Mouse (Mus musculus): ENCODE results near the gene Ubqln5. TPM values are rescaled to one million over a fixed set of nuclear protein-coding genes. Genes with fewer than 3 reads are reported as not detected.

Gene Ubqln5
- polyA plus RNA-seq, 1 experiment from 2014 or later, result not detected

DNA sequence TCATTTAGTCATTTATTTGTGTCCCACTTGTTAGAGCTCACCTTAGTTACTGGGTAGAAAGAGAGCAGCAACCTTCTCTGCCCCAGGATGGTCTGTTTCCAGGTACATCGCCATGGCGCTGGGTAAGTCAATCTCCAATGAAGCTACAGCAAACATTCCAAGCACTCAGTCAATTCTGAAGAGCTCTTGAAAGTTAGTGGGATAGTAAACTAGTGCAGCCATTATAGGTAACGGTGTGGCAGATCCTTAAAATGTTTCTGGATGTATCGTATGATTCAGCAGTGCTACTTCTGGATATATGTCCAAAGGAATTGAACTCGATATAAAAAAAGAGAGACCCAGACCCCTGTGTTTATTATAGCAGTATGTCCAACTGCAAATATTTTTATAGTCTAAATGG, 7.7 kb upstream of the Ubqln5 start, which contains the start of gene Olfr643:
Gene Olfr643 (minus strand): TSS at position 101 of the 400 bp plus-strand sequence.
- no peak within 1 kb of the TSS for H3K27ac ChIP-seq (replicated peaks; ENCODE audit: low read depth, low read length)
- WGBS, result 84% methylated on average over 5 of the region's 5 CpGs
- no peaks in the 10 kb centered on the region for H3K4me1 ChIP-seq (ENCODE audit: control insufficient read depth, insufficient read depth, low read length)
- DNase-seq (ENCODE audit: low spot score) (no peak), ATAC-seq (replicated peaks; ENCODE audit: insufficient number of reproducible peaks, low FRiP score, low TSS enrichment, low read depth) (no peak)
- H3K9me3 ChIP-seq (replicated peaks; ENCODE audit: control insufficient read depth, low read length), result no peaks in the 10 kb centered on the region
- H3K4me2 ChIP-seq (ENCODE audit: low read depth, low read length), result no peak within 1 kb of the TSS
- H3K27me3 ChIP-seq (ENCODE audit: control insufficient read depth, insufficient read depth, low read length), result no peaks in the 10 kb centered on the region
- no peak within 1 kb of the TSS for H3K4me3 ChIP-seq (ENCODE audit: low read depth, low read length)
- H3K36me3 ChIP-seq (replicated peaks; ENCODE audit: control insufficient read depth, insufficient read depth, low read depth, low read length), result no peaks in the 10 kb centered on the region
- no peak within 1 kb of the TSS for H3K9ac ChIP-seq (replicated peaks; ENCODE audit: low read length)

DNA sequence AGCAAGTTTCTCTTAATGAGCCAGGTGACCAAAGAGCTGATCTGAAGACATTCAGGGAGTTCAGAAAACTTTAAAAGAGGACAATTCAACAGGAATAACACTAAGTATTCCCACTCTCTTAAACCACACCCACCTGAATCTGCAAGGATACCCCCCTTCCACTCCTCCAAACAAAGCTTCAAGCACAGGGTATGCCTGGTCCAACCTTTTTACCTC, 25.0 kb downstream of the Ubqln5 start, which contains the start of gene Olfr646:
Gene Olfr646 (plus strand): TSS at position 117 of the 216 bp plus-strand sequence.
- ATAC-seq (replicated peaks; ENCODE audit: insufficient number of reproducible peaks, low FRiP score, low TSS enrichment, low read depth), result no peak
- H3K4me1 ChIP-seq (ENCODE audit: control insufficient read depth, insufficient read depth, low read length), result no peaks in the 10 kb centered on the region

GRCm38 (mm10) chr7:104103913-104104756, 25.5 kb downstream of the Ubqln5 start:
- no peak for DNase-seq (ENCODE audit: low spot score)
- H3K4me3 ChIP-seq (ENCODE audit: low read depth, low read length), result no peak overlapping the region
- no peaks in the 10 kb centered on the region for H3K36me3 ChIP-seq (replicated peaks; ENCODE audit: control insufficient read depth, insufficient read depth, low read depth, low read length)
- H3K4me2 ChIP-seq (ENCODE audit: low read depth, low read length), result no peak overlapping the region
- no peak overlapping the region for H3K9ac ChIP-seq (replicated peaks; ENCODE audit: low read length)
- H3K27ac ChIP-seq (replicated peaks; ENCODE audit: low read depth, low read length), result no peak overlapping the region
- ATAC-seq (replicated peaks; ENCODE audit: insufficient number of reproducible peaks, low FRiP score, low TSS enrichment, low read depth), result no peak
- no peaks in the 10 kb centered on the region for H3K4me1 ChIP-seq (ENCODE audit: control insufficient read depth, insufficient read depth, low read length)
- WGBS, result 78% methylated on average over 4 of the region's 4 CpGs
- H3K9me3 ChIP-seq (replicated peaks; ENCODE audit: control insufficient read depth, low read length), result no peaks in the 10 kb centered on the region
- no peaks in the 10 kb centered on the region for H3K27me3 ChIP-seq (ENCODE audit: control insufficient read depth, insufficient read depth, low read length)

More for the DNA sequence above, 25.0 kb downstream of the Ubqln5 start, which contains the start of gene Olfr646:
- no peak for DNase-seq (ENCODE audit: low spot score)
- H3K4me2 ChIP-seq (ENCODE audit: low read depth, low read length), result no peak within 1 kb of the TSS
- H3K9ac ChIP-seq (replicated peaks; ENCODE audit: low read length), result no peak within 1 kb of the TSS
- H3K9me3 ChIP-seq (replicated peaks; ENCODE audit: control insufficient read depth, low read length), result no peaks in the 10 kb centered on the region
- no peak within 1 kb of the TSS for H3K27ac ChIP-seq (replicated peaks; ENCODE audit: low read depth, low read length)
- no peaks in the 10 kb centered on the region for H3K36me3 ChIP-seq (replicated peaks; ENCODE audit: control insufficient read depth, insufficient read depth, low read depth, low read length)
- H3K4me3 ChIP-seq (ENCODE audit: low read depth, low read length), result no peak within 1 kb of the TSS
- no peaks in the 10 kb centered on the region for H3K27me3 ChIP-seq (ENCODE audit: control insufficient read depth, insufficient read depth, low read length)

DNA sequence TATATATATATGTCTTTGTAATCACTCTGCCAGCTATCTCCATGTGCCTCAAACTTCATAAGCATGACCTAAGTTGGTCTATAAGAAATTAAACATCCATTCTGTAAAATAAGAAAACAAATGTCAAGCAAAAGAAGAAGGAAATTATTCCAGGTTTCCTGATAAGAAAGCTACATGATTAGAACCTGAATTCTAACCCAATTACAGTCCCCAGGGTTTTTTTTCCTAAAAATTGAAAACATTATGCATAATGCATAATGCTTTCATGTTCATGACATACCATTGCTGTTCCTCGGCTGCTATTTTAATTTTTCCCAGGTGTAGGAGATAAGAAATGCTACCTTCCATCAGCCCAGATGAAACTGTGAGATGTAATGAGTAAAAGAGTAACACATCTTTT, 44.3 kb downstream of the Ubqln5 start, which contains the start of gene Olfr645:
Gene Olfr645 (minus strand): TSS at position 101 of the 400 bp plus-strand sequence.
- no peak within 1 kb of the TSS for H3K27ac ChIP-seq (replicated peaks; ENCODE audit: low read depth, low read length)
- H3K4me3 ChIP-seq (ENCODE audit: low read depth, low read length), result no peak within 1 kb of the TSS
- WGBS, result 69% methylated on average over 1 of the region's 1 CpGs
- H3K9ac ChIP-seq (replicated peaks; ENCODE audit: low read length), result no peak within 1 kb of the TSS
- no peaks in the 10 kb centered on the region for H3K4me1 ChIP-seq (ENCODE audit: control insufficient read depth, insufficient read depth, low read length)
- no peaks in the 10 kb centered on the region for H3K27me3 ChIP-seq (ENCODE audit: control insufficient read depth, insufficient read depth, low read length)
- ATAC-seq (replicated peaks; ENCODE audit: insufficient number of reproducible peaks, low FRiP score, low TSS enrichment, low read depth) (no peak), DNase-seq (ENCODE audit: low spot score) (no peak)
- no peaks in the 10 kb centered on the region for H3K9me3 ChIP-seq (replicated peaks; ENCODE audit: control insufficient read depth, low read length)
- H3K4me2 ChIP-seq (ENCODE audit: low read depth, low read length), result no peak within 1 kb of the TSS
- no peaks in the 10 kb centered on the region for H3K36me3 ChIP-seq (replicated peaks; ENCODE audit: control insufficient read depth, insufficient read depth, low read depth, low read length)

Other genes starting within 250 kb of the Ubqln5 start
- gene Olfr66, start 243.6 kb downstream of the Ubqln5 start, polyA plus RNA-seq (2014; fragmentation: Nextera tagmentation; extraction: Ambion mirVana), result not detected in 2 replicates
- gene Olfr64, start 235.3 kb downstream of the Ubqln5 start, polyA plus RNA-seq (2014; fragmentation: Nextera tagmentation; extraction: Ambion mirVana), result not detected in 2 replicates
- gene Olfr65, start 226.3 kb downstream of the Ubqln5 start, polyA plus RNA-seq (2014; fragmentation: Nextera tagmentation; extraction: Ambion mirVana), result not detected in 2 replicates
- gene Olfr631, start 201.0 kb downstream of the Ubqln5 start, polyA plus RNA-seq (2014; fragmentation: Nextera tagmentation; extraction: Ambion mirVana), result not detected in 2 replicates
- gene Olfr632, start 195.5 kb downstream of the Ubqln5 start, polyA plus RNA-seq (2014; fragmentation: Nextera tagmentation; extraction: Ambion mirVana), result not detected in 2 replicates
- gene Olfr633, start 185.4 kb downstream of the Ubqln5 start, polyA plus RNA-seq (2014; fragmentation: Nextera tagmentation; extraction: Ambion mirVana), result not detected in 2 replicates
- not detected in 2 replicates for gene Olfr635, start 158.7 kb downstream of the Ubqln5 start, polyA plus RNA-seq (2014; fragmentation: Nextera tagmentation; extraction: Ambion mirVana)
- not detected in 2 replicates for gene Olfr638, start 131.1 kb downstream of the Ubqln5 start, polyA plus RNA-seq (2014; fragmentation: Nextera tagmentation; extraction: Ambion mirVana)
- not detected in 2 replicates for gene Olfr639, start 112.5 kb downstream of the Ubqln5 start, polyA plus RNA-seq (2014; fragmentation: Nextera tagmentation; extraction: Ambion mirVana)
- gene Olfr640, start 104.3 kb downstream of the Ubqln5 start, polyA plus RNA-seq (2014; fragmentation: Nextera tagmentation; extraction: Ambion mirVana), result not detected in 2 replicates
- gene Olfr641, start 94.4 kb downstream of the Ubqln5 start, polyA plus RNA-seq (2014; fragmentation: Nextera tagmentation; extraction: Ambion mirVana), result not detected in 2 replicates
- gene Olfr642, start 77.2 kb downstream of the Ubqln5 start, polyA plus RNA-seq (2014; fragmentation: Nextera tagmentation; extraction: Ambion mirVana), result not detected in 2 replicates
- not detected in 2 replicates for gene 4930516K23Rik, start 68.4 kb downstream of the Ubqln5 start, polyA plus RNA-seq (2014; fragmentation: Nextera tagmentation; extraction: Ambion mirVana)
- not detected in 2 replicates for gene Olfr644, start 58.0 kb downstream of the Ubqln5 start, polyA plus RNA-seq (2014; fragmentation: Nextera tagmentation; extraction: Ambion mirVana)
- not detected in 2 replicates for gene Olfr645, start 44.4 kb downstream of the Ubqln5 start, polyA plus RNA-seq (2014; fragmentation: Nextera tagmentation; extraction: Ambion mirVana)
- gene Olfr646, start 25.0 kb downstream of the Ubqln5 start, polyA plus RNA-seq (2014; fragmentation: Nextera tagmentation; extraction: Ambion mirVana), result not detected in 2 replicates
- not detected in 2 replicates for gene Olfr643, start 7.6 kb upstream of the Ubqln5 start, polyA plus RNA-seq (2014; fragmentation: Nextera tagmentation; extraction: Ambion mirVana)
- gene Ubqln3, start 13.5 kb upstream of the Ubqln5 start, polyA plus RNA-seq (2014; fragmentation: Nextera tagmentation; extraction: Ambion mirVana), result not detected in 2 replicates
- not detected in 2 replicates for gene Ubqlnl, start 20.7 kb upstream of the Ubqln5 start, polyA plus RNA-seq (2014; fragmentation: Nextera tagmentation; extraction: Ambion mirVana)
- gene Olfm5, start 35.0 kb upstream of the Ubqln5 start, polyA plus RNA-seq (2014; fragmentation: Nextera tagmentation; extraction: Ambion mirVana), result not detected in 2 replicates
- 0.15 and 0.27 TPM in 2 replicates for gene Olfr648, start 53.6 kb upstream of the Ubqln5 start, polyA plus RNA-seq (2014; fragmentation: Nextera tagmentation; extraction: Ambion mirVana)
- gene Olfr649, start 66.2 kb upstream of the Ubqln5 start, polyA plus RNA-seq (2014; fragmentation: Nextera tagmentation; extraction: Ambion mirVana), result not detected in 2 replicates
- 2.9 and 3.5 TPM in 2 replicates for gene Trim6, start 89.0 kb upstream of the Ubqln5 start, polyA plus RNA-seq (2014; fragmentation: Nextera tagmentation; extraction: Ambion mirVana)
- gene Trim34a, start 114.6 kb upstream of the Ubqln5 start, polyA plus RNA-seq (2014; fragmentation: Nextera tagmentation; extraction: Ambion mirVana), result 0.83 and 0.98 TPM in 2 replicates
- gene Trim5, start 158.3 kb upstream of the Ubqln5 start, polyA plus RNA-seq (2014; fragmentation: Nextera tagmentation; extraction: Ambion mirVana), result 0.11 TPM in 1 of 2 replicates, not detected in the other
- gene Trim12a, start 185.6 kb upstream of the Ubqln5 start, polyA plus RNA-seq (2014; fragmentation: Nextera tagmentation; extraction: Ambion mirVana), result 1.7 and 2.9 TPM in 2 replicates
- gene Trim34b, start 199.6 kb upstream of the Ubqln5 start, polyA plus RNA-seq (2014; fragmentation: Nextera tagmentation; extraction: Ambion mirVana), result not detected in 2 replicates
- gene Trim12c, start 223.5 kb upstream of the Ubqln5 start, polyA plus RNA-seq (2014; fragmentation: Nextera tagmentation; extraction: Ambion mirVana), result 1.0 and 1.2 TPM in 2 replicates
- gene Trim30b, start 240.1 kb upstream of the Ubqln5 start, polyA plus RNA-seq (2014; fragmentation: Nextera tagmentation; extraction: Ambion mirVana), result not detected in 2 replicates

Data from embryonic facial prominence, embryonic 11.5 days (tissue).